Mouse (Mus musculus) testis, adult 2 months (tissue): ENCODE measurements around the gene Ccdc71.

ENCODE experiments used
- CTCF ChIP-seq: fragments of 200-500 bp; IDR thresholded peaks from 2 replicates; pipeline ENCODE4 v1.5.1; 2012; ENCODE audit warnings: low read depth, mild to moderate bottlenecking, inconsistent platforms, low read length, moderate library complexity; ENCODE audit not compliant: control insufficient read depth, insufficient read depth, insufficient replicate concordance
- POLR2A ChIP-seq: fragments of 200-500 bp; IDR thresholded peaks from 2 replicates; pipeline ENCODE4 v1.6.1; 2012; ENCODE audit warnings: low read depth, mild to moderate bottlenecking, inconsistent platforms, low read length, moderate library complexity; ENCODE audit not compliant: control insufficient read depth

GRCm38 (mm10) chr9:108411381-108411942, 48.9 kb upstream of the Ccdc71 start:
- TF ChIP-seq CTCF: no peak
- no peak for TF ChIP-seq POLR2A
